Mouse (Mus musculus) activated CD4-positive, CD25-positive, alpha-beta regulatory T cell, adult 9 weeks (primary cell): ENCODE results near the gene Gm4216. TPM values are rescaled to one million over a fixed set of nuclear protein-coding genes. Genes with fewer than 3 reads are reported as not detected.

Experiments used
- polyA plus RNA-seq: library from polyadenylated mRNA; unstranded; fragments of 100-300 nt; shearing (Covaris generic); gene quantifications from one replicate; pipeline ENCODE4 v1.2.1, GENCODE M21; 2017

The Gm4216 gene
- polyA plus RNA-seq = not detected

DNA sequence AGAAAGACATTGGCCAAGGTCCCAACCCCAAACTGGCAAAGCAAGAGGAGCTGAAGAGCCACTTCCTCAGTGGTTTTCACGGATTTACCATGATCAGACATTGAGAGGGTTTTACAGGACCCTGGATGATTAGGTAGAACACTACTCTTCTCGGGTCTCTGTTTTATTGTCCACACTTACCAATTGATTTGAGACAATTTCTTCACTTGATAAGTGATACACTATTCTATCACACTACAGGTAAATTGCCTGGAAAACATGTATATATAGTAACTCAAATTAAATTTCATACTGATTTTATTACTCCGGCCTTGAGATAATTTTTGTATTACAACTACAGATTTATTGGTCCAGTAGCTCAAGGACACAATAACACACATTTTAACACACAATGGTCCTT lies at the start of gene Gm4216:
Gene Gm4216, minus strand, starts transcription at position 101 of the 400 bp plus-strand sequence.

DNA sequence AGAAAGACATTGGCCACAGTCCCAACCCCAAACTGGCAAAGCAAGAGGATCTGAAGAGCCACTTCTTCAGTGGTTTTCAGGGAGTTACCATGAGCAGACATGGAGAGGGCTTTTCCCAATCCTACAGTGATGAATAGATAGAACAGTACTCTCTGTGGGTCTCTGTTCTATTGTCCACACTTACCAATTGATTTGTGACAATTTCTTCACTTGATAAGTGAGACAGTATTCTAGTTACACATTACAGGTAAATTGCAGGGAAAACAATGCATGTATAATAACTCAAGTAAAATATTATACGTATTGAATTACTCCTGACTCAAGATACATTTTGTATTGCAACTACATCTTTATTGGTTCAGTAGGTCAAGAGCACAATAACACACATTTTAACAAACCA lies 47.6 kb upstream of the Gm4216 start, which contains the start of gene Gm8720:
Gene Gm8720, minus strand, starts transcription at position 101 of the 400 bp plus-strand sequence.

DNA sequence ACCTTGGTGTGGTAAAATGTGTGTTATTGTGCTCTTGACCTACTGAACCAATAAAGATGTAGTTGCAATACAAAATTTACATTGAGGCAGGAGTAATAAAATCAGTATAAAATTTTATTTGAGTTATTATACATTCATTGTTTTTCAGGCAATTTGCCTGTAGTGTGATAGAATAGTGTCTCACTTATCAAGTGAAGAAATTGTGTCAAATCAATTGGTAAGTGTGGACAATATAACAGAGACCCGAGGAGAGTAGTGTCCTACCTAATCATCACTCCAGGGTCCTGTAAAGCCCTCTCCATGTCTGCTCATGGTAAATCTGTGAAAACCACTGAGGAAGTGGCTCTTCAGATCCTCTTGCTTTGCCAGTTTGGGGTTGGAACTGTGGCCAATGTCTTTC lies 35.5 kb upstream of the Gm4216 start, which contains the start of gene Vmn1r163:
Gene Vmn1r163, plus strand, starts transcription at position 301 of the 400 bp plus-strand sequence.

DNA sequence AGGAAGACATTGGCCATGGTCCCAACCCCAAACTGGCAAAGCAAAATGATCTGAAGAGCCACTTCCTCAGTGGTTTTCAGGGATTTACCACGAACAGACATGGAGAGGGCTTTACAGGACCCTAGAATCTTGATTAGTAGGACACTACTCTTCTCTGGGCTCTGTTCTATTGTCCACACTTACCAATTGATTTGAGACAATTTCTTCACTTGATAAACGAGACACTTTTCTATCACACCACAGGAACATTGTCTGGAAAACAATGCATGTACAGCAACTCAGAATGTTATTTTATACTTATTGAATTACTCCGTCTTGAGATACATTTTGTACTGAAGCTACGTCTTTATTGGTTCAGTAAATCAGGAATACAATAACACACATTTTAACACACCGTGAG lies 35.1 kb downstream of the Gm4216 start, which contains the start of gene Gm4214:
Gene Gm4214, minus strand, starts transcription at position 101 of the 400 bp plus-strand sequence.

Other genes starting within 250 kb of the Gm4216 start
- not detected for gene Vmn1r158, start 229.1 kb downstream of the Gm4216 start, polyA plus RNA-seq
- not detected for gene Vmn1r159, start 176.3 kb downstream of the Gm4216 start, polyA plus RNA-seq
- not detected for gene Vmn1r160, start 148.7 kb downstream of the Gm4216 start, polyA plus RNA-seq
- not detected for gene Gm4214, start 35.2 kb downstream of the Gm4216 start, polyA plus RNA-seq
- gene Vmn1r163, start 35.6 kb upstream of the Gm4216 start, polyA plus RNA-seq = not detected
- not detected for gene Gm8720, start 47.5 kb upstream of the Gm4216 start, polyA plus RNA-seq
- not detected for gene Gm10662, start 124.6 kb upstream of the Gm4216 start, polyA plus RNA-seq
- gene Vmn1r165, start 197.4 kb upstream of the Gm4216 start, polyA plus RNA-seq = not detected
- gene Vmn1r166, start 231.8 kb upstream of the Gm4216 start, polyA plus RNA-seq = not detected